Mouse (Mus musculus): ENCODE data around the gene Agfg1. TPM values are rescaled to one million over a fixed set of nuclear protein-coding genes. Genes with fewer than 3 reads are reported as not detected.

Agfg1 gene
- 10 to 100 TPM; 22.0 to 24.1 (median 23.1) TPM for total RNA-seq (2022)

- DNase-seq (ENCODE audit: low spot score in 2 of 2) = peak; percentile 73 to 77
These were observed at the start of gene Agfg1 for GRCm38 (mm10) chr1:82839296-82839613. Agfg1 (plus strand) TSS chr1:82839483.

GRCm38 (mm10) chr1:82791105-82791504 lies 48.2 kb upstream of the Agfg1 start:
- DNase-seq (ENCODE audit: low spot score in 2 of 2) = no peak

- DNase-seq (ENCODE audit: low spot score in 2 of 2) = no peak
These were observed 47.0 kb upstream of the Agfg1 start for GRCm38 (mm10) chr1:82792238-82792637.

GRCm38 (mm10) chr1:82793110-82793509 lies 46.2 kb upstream of the Agfg1 start:
- DNase-seq (ENCODE audit: low spot score in 2 of 2) = no peak

- no peak for DNase-seq (ENCODE audit: low spot score in 2 of 2)
These were observed 45.3 kb upstream of the Agfg1 start for GRCm38 (mm10) chr1:82793986-82794385.

- no peak for DNase-seq (ENCODE audit: low spot score in 2 of 2)
These were observed 44.1 kb upstream of the Agfg1 start for GRCm38 (mm10) chr1:82795211-82795610.

GRCm38 (mm10) chr1:82795702-82796443 lies 43.4 kb upstream of the Agfg1 start:
- no peak for DNase-seq (ENCODE audit: low spot score in 2 of 2)

- no peak for DNase-seq (ENCODE audit: low spot score in 2 of 2)
These were observed 42.2 kb upstream of the Agfg1 start for GRCm38 (mm10) chr1:82797088-82797487.

GRCm38 (mm10) chr1:82798304-82798703 lies 41.0 kb upstream of the Agfg1 start:
- no peak for DNase-seq (ENCODE audit: low spot score in 2 of 2)

- DNase-seq (ENCODE audit: low spot score in 2 of 2) = no peak
These were observed 40.4 kb upstream of the Agfg1 start for GRCm38 (mm10) chr1:82798922-82799321.

- DNase-seq (ENCODE audit: low spot score in 2 of 2) = no peak
These were observed 38.0 kb upstream of the Agfg1 start for GRCm38 (mm10) chr1:82801105-82801783.

- DNase-seq (ENCODE audit: low spot score in 2 of 2) = no peak
These were observed 35.7 kb upstream of the Agfg1 start for GRCm38 (mm10) chr1:82803608-82804007.

GRCm38 (mm10) chr1:82804059-82804458 lies 35.2 kb upstream of the Agfg1 start:
- DNase-seq (ENCODE audit: low spot score in 2 of 2) = no peak

GRCm38 (mm10) chr1:82806391-82806790 lies 32.9 kb upstream of the Agfg1 start:
- no peak for DNase-seq (ENCODE audit: low spot score in 2 of 2)

GRCm38 (mm10) chr1:82807206-82807605 lies 32.1 kb upstream of the Agfg1 start:
- no peak for DNase-seq (ENCODE audit: low spot score in 2 of 2)

- no peak for DNase-seq (ENCODE audit: low spot score in 2 of 2)
These were observed 30.7 kb upstream of the Agfg1 start for GRCm38 (mm10) chr1:82808564-82808963.

GRCm38 (mm10) chr1:82811766-82812165 lies 27.5 kb upstream of the Agfg1 start:
- DNase-seq (ENCODE audit: low spot score in 2 of 2) = no peak

- DNase-seq (ENCODE audit: low spot score in 2 of 2) = no peak
These were observed 23.2 kb upstream of the Agfg1 start for GRCm38 (mm10) chr1:82815941-82816716.

GRCm38 (mm10) chr1:82819366-82819765 lies 19.9 kb upstream of the Agfg1 start:
- DNase-seq (ENCODE audit: low spot score in 2 of 2) = no peak

GRCm38 (mm10) chr1:82820179-82820578 lies 19.1 kb upstream of the Agfg1 start:
- no peak for DNase-seq (ENCODE audit: low spot score in 2 of 2)

GRCm38 (mm10) chr1:82820626-82821186 lies 18.6 kb upstream of the Agfg1 start:
- no peak for DNase-seq (ENCODE audit: low spot score in 2 of 2)

- DNase-seq (ENCODE audit: low spot score in 2 of 2) = no peak
These were observed 17.4 kb upstream of the Agfg1 start for GRCm38 (mm10) chr1:82821846-82822245.

Measured in gastrocnemius, adult 8-10 months (tissue).